Mouse (Mus musculus) gastrocnemius, postnatal 14 days (tissue): ENCODE data around the gene Ezh1. TPM values are rescaled to one million over a fixed set of nuclear protein-coding genes. Genes with fewer than 3 reads are reported as not detected.
A peak's percentile ranks its signal among the peaks of the same experiment; 100 is the strongest.

Experiments
- DNase-seq: peaks from one replicate; pipeline ENCODE4 v3.0.0; 2021; ENCODE audit warnings: mixed read lengths
- intact Hi-C: fragments of 180-260 bp; cut with DNase I; formaldehyde crosslinking; loops from one replicate; pipeline ENCODE4 v1.15.1; 2025; ENCODE audit warnings: low total_unique reads
- total RNA-seq, 2 experiments: library from RNA; stranded (reverse); gene quantifications; 2 replicates each; pipeline ENCODE4 v1.2.3; 2021

The Ezh1 gene
- total RNA-seq, 2 experiments from 2014 or later: 13.5 to 18.1 TPM

DNA sequence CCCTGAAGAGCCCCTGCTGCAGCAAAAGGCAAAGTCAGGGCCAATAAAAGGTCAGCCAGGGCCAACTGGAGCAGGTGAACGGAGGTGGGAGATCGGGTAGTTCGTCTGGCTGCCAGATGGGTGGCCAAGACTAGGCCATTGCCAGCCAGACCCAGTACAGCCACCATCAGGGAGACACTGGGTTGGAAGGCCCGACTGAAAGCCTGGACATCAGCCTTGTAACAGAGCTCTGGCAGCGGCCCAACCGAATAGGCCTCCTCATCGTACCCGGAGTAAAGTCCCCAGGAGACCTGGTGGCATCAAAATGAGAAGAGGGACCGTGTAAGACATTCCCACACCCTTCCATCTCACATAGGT, 51.9 kb downstream of the Ezh1 start:
- intact Hi-C loops: no loop called here
- DNase-seq: no peak

DNA sequence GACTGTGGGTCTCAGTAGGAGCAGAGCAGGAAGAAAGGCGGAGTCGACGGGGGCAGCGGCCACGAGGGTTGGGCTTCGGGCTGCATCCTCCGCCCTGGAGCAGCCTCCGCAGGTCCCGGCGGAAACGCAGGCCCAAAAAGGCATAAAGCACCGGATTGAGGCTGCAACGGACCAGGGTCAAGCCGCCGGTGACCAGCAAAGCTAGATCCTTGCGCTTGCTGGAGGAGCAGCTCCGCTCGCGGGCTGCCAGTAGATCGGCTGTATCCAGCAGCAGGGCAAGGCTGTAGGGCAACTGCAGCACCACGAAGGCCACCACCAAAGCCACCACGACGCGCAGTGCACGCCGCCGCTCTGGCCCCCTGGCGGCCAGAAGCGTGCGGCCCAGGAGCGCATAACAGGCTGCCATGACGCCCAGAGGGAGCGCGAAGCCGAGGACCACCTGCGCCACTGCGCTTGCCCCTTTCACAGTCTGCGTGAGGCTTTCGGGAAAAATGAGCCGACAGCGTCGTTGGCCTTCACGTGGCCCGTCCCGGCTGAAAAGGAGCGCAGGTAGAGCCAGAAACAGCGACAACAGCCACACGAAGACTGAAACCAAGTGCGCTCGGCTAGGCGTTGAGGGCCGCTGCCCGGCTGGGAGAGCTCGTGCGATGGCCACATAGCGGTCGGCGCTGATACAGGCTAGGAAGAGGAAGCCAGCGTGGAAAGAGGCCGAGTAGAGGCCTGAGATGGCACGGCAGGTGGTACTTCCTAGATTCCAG, 52.5 kb downstream of the Ezh1 start:
- intact Hi-C loops: no loop called here
- peak; percentile 84 for DNase-seq

DNA sequence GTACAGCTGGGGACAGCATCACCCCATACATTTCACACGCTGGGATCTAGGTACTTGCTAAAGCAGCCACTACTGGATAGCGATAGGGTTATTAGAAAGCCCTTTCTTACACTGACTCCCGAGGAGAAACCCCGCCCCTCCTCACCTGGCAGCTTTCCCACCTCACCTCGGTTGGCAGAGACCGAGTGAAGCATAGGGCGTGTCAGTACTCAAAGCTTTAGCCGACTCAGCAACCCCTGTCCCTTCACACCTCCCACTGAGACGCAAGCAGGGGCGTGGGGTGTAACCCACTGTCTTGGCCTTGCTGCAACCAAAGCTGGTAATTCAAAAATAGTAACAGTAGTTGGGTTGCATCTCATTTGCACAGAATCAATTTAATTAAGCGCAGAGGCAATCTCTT, 53.2 kb downstream of the Ezh1 start:
- DNase-seq: no peak
- intact Hi-C loops: no loop called here

DNA sequence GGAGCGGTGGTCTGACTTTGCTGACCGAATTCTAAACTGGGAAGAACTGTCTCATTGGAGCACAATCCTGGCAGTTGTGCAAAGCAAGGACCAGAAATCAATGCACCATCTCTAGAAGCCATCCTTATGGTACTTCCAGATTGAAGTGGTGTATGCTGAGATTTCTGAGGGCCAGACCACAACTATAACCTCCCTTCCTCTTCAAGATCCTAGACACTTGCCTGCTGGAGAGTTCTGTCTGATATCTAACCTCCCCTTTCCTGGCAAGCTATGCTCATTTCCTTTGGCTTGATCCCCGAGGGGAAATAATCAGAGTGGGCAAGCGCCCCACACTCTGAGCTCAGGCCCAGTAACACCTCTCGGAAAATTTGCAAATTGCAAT, 53.8 kb downstream of the Ezh1 start:
- no peak for DNase-seq
- intact Hi-C loops: no loop called here

DNA sequence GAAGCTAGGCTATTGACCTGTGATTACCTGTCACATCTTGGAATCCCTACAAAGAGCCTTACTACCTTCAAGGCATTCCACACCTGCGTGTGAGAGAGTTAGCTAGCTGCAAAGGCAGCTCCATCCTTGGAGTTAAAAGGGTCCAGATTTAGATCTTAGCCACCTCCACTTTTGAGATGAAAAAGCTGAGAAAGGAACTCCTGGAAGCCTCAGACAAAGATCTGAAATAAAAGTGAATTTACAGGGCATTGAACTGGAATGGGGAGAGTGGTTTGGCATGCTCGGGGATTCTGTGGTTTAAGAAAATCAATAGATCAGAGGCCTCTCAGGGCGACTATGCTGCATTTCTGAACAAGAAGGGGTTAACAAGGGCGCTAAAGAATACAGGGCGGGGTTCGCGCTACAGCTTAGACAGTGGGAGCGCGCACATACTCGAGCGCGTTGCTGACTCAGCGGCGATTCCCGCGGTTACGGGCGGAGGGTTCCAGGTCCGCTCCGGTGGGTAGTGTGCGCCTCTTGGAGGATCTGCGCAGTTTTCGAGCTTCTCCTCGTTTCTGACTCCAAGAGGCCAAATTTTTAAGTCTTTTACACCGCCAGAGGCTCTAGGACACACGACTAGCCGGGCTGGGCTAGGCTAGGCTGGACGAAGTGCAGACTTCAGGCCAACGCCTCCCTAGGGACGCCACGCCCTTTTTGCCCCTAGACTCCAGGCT, 54.4 kb downstream of the Ezh1 start:
- DNase-seq: peak; percentile 70
- intact Hi-C loops: no loop called here

DNA sequence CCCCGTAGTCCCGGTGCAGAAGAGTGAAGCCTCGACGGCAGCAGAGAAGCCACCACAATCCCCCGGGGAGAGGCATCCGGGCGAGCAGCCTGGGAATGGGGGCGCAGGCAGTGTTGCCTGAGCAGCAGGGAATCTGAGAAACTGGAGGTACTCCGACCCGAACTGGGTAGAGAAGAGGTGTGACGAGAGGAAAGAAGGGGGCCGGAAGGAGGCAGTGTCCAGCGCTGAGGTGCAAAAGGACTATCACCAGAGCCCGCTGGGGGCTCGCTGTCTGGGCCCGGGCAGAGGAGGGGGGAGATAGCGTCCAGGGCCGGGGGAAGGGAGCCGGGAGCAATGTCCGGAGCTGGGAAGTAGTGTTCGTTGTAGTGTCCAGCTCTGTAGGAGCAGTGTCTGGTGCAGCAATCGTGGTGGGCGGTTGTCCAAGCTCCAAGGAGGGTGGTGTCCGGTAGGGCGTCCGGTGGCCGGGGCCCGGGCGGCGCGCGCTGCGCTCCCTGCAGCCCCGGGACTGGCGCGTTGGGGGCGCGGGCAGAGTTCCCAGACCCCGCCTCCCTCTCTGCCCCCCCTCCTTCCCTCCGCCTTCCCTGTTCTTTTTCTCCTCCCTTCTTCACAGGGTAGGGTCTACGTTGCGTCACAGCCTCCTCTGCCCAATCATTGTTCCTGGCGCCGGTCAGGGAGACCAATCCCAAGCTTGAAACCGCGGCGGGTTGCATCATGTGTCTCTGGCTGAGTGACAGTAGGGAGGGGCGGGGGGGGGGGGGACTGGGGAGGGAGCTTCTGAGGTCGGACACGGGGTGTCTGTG, 55.3 kb downstream of the Ezh1 start, which contains the start of gene Plekhh3:
Gene Plekhh3, minus strand, starts transcription at position 541 of the 800 bp plus-strand sequence.
- DNase-seq: peak; percentile 96
- intact Hi-C loops: no loop called here

DNA sequence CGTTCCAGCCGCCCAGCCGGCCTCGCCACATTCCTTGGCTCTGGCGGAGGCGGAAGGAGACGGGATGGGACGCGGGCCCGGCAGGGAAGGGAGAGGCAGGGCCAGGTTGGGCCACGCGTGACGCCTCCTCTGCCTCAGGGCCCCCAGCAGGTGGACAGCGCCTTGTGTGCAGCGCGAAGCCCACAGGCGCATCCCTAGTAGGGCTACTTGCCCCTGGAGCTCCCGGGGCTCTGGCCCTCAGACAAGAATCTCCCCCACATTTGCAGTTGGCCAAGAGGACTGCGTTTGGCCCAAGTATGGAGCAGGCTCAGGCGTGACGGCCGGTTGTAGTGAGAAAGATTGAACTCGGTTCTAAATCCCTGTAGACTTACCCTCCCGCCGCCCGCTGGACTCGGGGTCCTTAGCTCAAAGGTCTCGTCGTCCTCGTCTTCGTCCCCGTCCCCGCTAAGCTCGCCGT, 55.9 kb downstream of the Ezh1 start, which contains the start of gene Cntnap1:
Gene Cntnap1, plus strand, starts transcription at position 170 of the 457 bp plus-strand sequence.
- intact Hi-C loops: no loop called here

DNA sequence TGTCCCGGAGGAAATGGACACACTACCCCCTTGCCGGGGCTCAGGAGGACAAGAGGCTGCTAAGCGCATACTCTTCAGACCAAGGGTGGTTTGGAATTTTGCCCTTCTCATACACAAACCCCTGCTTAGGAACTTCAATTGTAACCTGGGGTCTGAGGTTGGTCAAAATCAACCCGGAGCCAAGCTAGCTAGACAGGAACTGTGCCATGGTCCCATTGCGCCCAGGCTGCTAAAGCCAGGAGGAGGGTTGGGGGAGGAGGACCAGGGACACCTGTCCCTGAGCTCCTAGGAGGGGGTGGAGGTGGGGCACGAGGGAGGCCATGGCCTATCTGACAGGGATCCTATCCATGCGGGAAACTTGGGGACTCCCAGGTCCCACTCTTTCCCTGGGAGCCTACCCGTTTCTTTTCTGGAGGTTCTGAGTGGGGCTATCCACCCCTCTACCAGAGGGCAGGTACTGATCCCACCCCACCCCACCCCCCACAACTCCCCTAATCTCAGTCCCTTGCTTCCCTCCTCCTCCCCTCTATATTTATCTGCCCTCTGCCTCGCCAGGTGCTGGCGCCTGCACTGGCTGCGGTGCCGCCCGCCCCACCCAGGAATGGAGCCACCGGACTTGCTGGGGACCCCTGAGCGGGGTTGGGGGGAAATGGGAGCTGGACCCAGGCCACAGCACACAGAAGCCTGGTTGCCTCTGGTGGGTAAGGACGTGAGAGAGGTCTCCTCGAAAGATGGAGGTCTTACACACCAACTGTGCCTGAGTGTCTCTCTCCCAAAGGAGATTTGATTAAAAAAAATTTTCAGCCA, 56.8 kb downstream of the Ezh1 start:
- intact Hi-C loops: loop anchor here (5.0 kb wide), 1 partner anchor 52 kb away; the partner anchor contains the start of genes Retreg3 and Tubg1
- DNase-seq: no peak

More for the DNA sequence above, 55.9 kb downstream of the Ezh1 start, which contains the start of gene Cntnap1:
- peak; percentile 87 for DNase-seq

DNA sequence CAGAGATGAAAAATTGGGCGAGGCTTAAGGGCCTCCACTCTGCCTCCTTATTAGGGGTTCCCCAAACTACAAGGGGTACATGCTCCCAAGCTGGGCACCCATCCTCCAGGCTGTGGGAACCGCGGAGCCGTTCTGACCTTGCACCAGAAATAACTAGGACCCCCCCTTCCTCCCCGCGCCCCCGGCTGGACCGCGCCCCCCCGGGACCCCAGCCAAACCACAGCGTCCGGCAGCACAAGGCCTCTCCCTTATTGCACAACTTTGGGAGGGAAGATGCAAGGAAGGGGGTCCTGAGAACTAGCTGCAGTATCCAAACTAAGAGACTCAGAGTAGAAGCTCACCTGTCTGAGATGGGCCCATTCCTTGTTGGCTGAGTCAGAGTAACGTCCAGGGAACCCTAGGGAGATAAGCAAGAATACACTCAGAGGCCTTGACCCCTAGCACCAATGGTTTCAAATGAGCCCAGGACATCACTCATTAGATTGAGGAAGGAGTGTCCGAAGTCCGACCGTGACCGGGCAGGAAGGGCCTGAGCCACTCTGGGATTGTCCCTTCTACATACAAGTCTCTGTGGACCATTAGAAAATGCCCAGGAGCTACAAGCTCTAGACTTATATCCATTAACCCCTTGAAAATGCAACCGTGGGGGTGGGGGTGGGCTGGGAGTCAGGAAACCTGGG, 57.8 kb downstream of the Ezh1 start:
- DNase-seq: no peak
- intact Hi-C loops: loop anchor here (5.0 kb wide), 1 partner anchor 51 kb away; the partner anchor contains the start of genes Retreg3 and Tubg1

DNA sequence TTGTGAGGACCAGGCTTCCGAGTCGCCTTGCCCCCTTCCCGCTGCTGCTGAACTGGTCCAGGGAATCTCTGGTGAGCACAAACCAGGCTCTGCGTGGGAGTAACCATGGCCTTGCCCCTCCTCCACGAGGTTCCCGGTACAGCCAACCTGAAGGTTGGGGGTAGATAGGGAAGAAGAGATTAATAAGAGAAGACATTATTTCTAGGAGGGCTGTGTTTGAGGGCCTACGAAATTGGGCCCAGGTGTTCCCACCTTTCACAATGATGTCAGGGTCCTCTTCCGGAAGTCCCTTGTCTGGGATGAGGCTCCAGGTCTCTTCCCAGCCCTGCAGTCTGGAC, 58.3 kb downstream of the Ezh1 start:
- DNase-seq: no peak
- intact Hi-C loops: loop anchor here (5.0 kb wide), 1 partner anchor 51 kb away; the partner anchor contains the start of genes Retreg3 and Tubg1

DNA sequence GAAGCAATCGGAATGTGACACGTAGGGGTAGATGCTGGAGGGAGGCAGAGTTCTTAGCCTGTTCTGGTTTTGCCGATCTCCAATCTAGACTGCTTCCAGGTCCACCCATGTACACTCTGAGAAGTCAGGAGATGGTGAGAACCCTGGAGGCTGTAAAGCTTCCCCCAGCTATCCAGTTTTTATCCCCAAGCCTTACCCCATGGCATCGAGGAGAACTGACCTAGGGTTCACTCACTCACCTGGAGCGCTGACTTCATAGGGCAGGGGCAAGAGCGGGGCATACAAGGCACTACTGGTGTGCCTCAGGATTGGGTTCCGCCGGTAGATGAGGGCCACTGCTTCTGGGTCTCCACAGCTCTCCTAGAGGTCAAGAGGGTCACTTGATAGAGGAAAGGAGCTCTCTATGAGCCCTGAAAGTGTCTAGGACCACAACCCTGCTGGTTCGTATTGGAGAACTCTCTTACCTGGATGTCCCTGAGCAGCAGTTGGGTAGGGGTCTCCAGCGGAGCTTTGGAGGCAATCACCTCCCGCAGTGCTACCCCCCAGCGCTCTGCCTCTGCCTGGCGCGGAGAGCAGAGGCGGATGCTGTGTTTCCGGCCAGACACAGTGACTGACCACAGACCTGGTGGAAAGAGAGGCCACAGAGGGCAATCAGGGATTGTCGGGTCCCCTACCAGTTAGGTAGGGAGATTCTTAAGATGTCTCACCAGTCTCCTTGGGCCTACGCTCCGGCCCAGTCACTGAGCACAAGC, 58.9 kb downstream of the Ezh1 start:
- no peak for DNase-seq
- intact Hi-C loops: loop anchor here (5.0 kb wide), 1 partner anchor 50 kb away; the partner anchor contains the start of genes Retreg3 and Tubg1

DNA sequence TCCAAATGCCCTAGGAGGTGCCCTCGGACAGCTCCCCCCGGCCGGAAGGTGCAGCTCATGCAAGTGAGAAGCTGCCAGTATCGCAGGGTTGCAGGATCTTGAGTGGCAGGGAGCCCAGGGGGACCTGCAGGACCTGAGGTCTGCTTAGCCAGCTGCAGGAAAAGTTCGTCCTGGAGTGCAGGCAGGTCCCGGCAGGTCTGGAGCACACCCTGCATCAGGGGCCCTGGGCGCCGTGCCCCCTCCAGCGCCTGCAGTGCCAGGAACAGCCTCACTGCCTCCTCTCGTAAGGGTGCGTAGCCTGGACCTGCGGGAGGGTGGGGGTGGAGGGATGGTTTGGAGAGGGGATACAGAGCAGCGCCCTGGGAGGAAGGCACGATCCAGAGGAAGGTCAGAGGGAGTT, 59.9 kb downstream of the Ezh1 start:
- intact Hi-C loops: loop anchor here (5.0 kb wide), 1 partner anchor 49 kb away; the partner anchor contains the start of genes Retreg3 and Tubg1
- no peak for DNase-seq

DNA sequence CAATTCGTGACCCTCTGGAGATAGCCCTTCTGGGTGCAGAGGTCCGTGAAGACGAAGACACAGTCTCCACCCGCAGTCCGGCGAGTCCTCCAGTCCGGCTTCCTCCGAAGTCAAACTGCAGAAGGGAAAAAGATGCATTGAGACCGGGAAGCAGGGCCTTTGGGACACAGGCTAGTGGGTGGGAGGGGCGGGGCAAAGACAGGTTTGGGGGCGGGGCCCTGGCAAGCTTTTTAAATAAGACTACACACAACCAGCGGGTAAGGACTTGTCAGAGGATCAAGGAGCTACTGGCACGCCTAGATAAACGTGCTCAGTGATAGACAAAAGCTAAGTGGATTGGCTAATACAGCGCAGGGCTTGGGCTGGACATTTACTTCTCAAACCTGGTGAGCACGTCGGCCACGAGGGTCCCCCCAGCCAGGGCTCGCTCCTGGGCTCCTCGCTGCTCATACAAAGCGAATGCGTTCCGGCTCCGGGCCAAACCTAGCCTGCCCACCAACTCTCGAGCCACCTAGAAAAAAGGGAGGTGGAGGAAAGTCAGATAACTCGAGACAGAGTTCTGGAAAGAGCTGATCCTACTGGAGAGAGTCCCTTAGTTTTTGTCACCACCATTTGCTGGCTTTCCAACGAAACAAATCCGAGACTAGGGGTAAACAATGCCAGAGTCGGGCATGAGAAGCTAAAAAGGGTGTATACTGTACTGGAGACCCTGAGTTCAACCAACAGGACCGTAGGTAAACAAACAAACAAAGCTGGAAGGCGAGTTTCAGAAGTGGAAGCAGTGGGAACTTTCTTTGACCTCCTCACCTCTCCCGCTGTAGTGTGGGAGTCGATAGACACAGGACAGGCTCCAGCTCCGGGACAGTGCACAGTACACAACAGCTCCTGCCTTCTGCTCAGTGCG, 61.3 kb downstream of the Ezh1 start:
- DNase-seq: no peak
- intact Hi-C loops: loop anchor here (5.0 kb wide), 1 partner anchor 48 kb away; the partner anchor contains the start of genes Retreg3 and Tubg1

DNA sequence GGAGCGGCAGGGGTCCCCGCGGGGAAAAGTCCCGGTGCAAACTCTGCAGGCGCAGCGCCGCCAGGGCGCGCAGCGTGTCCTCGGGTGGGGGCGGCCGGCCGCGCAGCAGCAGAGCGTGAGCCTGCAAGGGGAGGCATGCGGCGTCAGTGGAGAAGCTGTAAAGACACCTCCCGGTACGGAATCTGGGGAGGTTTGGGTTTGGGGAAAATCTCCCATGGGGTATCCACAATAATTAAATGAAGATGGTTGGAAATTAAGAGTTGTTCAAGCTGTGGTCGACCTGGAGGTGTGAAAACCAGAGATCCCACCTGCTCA, 62.0 kb downstream of the Ezh1 start:
- intact Hi-C loops: no loop called here
- no peak for DNase-seq

DNA sequence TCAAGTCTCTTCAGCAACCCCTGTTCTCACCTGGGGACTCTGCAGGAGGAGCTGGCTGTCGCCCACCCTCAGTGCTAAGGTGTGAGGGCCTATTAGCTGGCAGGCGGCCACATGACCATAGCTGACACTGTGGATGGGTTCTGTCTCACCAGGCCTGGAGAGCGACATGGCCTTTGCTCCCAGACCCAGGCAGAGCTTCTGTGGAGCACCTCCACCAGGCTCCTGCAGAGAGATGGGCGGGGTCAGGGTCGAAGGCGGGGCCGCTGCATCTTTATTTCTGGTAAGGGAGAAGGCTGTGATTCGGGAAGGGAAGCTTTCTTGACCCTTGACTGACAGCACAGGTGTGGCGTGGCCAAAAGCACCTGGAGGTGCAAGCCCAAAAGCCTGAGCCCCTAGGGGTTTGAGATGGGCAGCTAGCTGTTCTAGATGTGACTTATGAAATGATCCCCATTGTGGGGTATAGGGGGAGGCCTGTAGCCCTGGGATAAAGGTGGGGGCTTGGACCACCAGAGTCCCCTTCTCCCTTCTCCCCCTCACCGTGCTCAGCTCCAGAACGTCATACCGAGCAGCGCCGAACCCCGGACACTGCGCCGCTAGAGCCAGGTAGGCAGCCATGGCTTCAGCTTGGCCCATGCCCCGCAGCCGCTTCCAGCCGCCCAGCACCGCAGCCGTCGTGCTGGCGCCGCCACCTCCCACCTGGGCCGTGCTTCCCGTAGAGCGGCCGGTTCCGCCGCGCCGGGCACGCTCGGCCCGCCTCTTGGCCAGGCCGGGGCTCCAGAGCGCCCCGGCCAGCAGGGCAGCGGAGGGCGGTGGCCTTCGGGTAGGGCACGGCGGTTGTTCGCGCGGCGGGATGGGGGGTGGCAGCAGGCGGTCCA, 62.5 kb downstream of the Ezh1 start:
- no peak for DNase-seq
- intact Hi-C loops: no loop called here

DNA sequence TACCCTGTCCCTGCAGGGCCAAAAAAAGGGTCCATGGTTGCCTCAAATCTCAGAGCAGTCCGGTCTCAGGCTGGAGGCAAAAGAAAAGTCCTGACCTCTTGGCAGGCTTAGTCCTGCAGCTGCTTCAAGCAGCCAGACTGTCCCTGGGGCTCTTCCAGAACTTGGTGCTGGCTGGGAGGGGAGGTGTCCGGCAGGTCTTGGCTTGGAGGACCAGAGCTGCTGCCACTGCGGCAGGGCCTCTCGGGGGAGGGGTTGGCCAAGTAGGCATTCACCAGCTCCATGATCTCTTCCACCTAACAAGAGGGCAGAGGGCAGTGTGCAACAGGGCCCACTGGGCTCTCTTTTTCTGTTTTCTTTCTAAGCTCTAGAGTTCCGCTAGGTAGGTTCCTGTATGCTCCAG, 63.5 kb downstream of the Ezh1 start:
- intact Hi-C loops: no loop called here
- peak; percentile 89 for DNase-seq
